Mouse (Mus musculus): ENCODE measurements around the gene Mettl26. TPM values are rescaled to one million over a fixed set of nuclear protein-coding genes. Genes with fewer than 3 reads are reported as not detected.

Mettl26 gene
- polyA plus RNA-seq, 1 experiment from 2014 or later, result 3.3 TPM

Other genes starting within 250 kb of the Mettl26 start
- gene Gng13, start 157.9 kb upstream of the Mettl26 start, polyA plus RNA-seq (2018), result not detected in 3 replicates
- gene Chtf18, start 147.7 kb upstream of the Mettl26 start, polyA plus RNA-seq (2018), result 0.80 to 5.9 TPM (median 1.1 TPM) in 3 replicates
- gene Rpusd1, start 147.4 kb upstream of the Mettl26 start, polyA plus RNA-seq (2018), result 5.9 to 11.6 TPM (median 7.3 TPM) in 3 replicates
- gene Mslnl, start 139.0 kb upstream of the Mettl26 start, polyA plus RNA-seq (2018), result not detected in 3 replicates
- not detected in 3 replicates for gene Msln, start 120.7 kb upstream of the Mettl26 start, polyA plus RNA-seq (2018)
- gene Narfl, start 101.3 kb upstream of the Mettl26 start, polyA plus RNA-seq (2018), result 19.4 to 20.9 TPM (median 19.5 TPM) in 3 replicates
- 10.9 to 28.1 TPM (median 26.5 TPM) in 3 replicates for gene Haghl, start 89.4 kb upstream of the Mettl26 start, polyA plus RNA-seq (2018)
- not detected in 3 replicates for gene Ccdc78, start 88.5 kb upstream of the Mettl26 start, polyA plus RNA-seq (2018)
- gene Fam173a, start 82.2 kb upstream of the Mettl26 start, polyA plus RNA-seq (2018), result 12.9 to 59.3 TPM (median 54.8 TPM) in 3 replicates
- not detected in 3 replicates for gene AC134908.4, start 79.4 kb upstream of the Mettl26 start, polyA plus RNA-seq (2018)
- gene Metrn, start 77.9 kb upstream of the Mettl26 start, polyA plus RNA-seq (2018), result 3.0 to 22.9 TPM (median 8.0 TPM) in 3 replicates
- gene Fbxl16, start 66.0 kb upstream of the Mettl26 start, polyA plus RNA-seq (2018), result 0.13 to 0.33 TPM (median 0.32 TPM) in 3 replicates
- 8.8 to 13.8 TPM (median 9.0 TPM) in 3 replicates for gene Wdr24, start 51.4 kb upstream of the Mettl26 start, polyA plus RNA-seq (2018)
- 15.2 to 28.3 TPM (median 18.9 TPM) in 3 replicates for gene Jmjd8, start 46.2 kb upstream of the Mettl26 start, polyA plus RNA-seq (2018)
- gene Stub1, start 41.7 kb upstream of the Mettl26 start, polyA plus RNA-seq (2018), result 74.2 to 109 TPM (median 78.5 TPM) in 3 replicates
- gene Rhbdl1, start 37.8 kb upstream of the Mettl26 start, polyA plus RNA-seq (2018), result 0.16 to 0.97 TPM in 2 of 3 replicates, not detected in the other
- gene Gm20683, start 33.3 kb upstream of the Mettl26 start, polyA plus RNA-seq (2018), result 0.09 to 1.1 TPM (median 0.43 TPM) in 3 replicates
- gene Rhot2, start 30.2 kb upstream of the Mettl26 start, polyA plus RNA-seq (2018), result 20.6 to 24.8 TPM (median 22.4 TPM) in 3 replicates
- gene Wdr90, start 13.6 kb upstream of the Mettl26 start, polyA plus RNA-seq (2018), result 1.5 to 2.9 TPM (median 2.5 TPM) in 3 replicates
- gene Mcrip2, start 6.3 kb upstream of the Mettl26 start, polyA plus RNA-seq (2018), result 5.6 to 15.2 TPM (median 7.1 TPM) in 3 replicates
- 0.13 to 0.32 TPM (median 0.20 TPM) in 3 replicates for gene Wfikkn1, start 5.8 kb downstream of the Mettl26 start, polyA plus RNA-seq (2018)
- 13.7 to 21.8 TPM (median 16.8 TPM) in 3 replicates for gene Rab40c, start 44.7 kb downstream of the Mettl26 start, polyA plus RNA-seq (2018)
- gene Pigq, start 69.9 kb downstream of the Mettl26 start, polyA plus RNA-seq (2018), result 33.1 to 43.2 TPM (median 35.1 TPM) in 3 replicates
- not detected in 3 replicates for gene Nhlrc4, start 69.9 kb downstream of the Mettl26 start, polyA plus RNA-seq (2018)
- not detected in 3 replicates for gene A930017K11Rik, start 77.5 kb downstream of the Mettl26 start, polyA plus RNA-seq (2018)
- 5.2 to 13.5 TPM (median 5.9 TPM) in 3 replicates for gene Capn15, start 110.7 kb downstream of the Mettl26 start, polyA plus RNA-seq (2018)
- 5.3 to 7.6 TPM (median 6.3 TPM) in 3 replicates for gene Rab11fip3, start 194.5 kb downstream of the Mettl26 start, polyA plus RNA-seq (2018)
- gene Decr2, start 215.3 kb downstream of the Mettl26 start, polyA plus RNA-seq (2018), result 19.8 to 24.2 TPM (median 23.4 TPM) in 3 replicates
- 16.3 to 30.7 TPM (median 17.2 TPM) in 3 replicates for gene Nme4, start 220.5 kb downstream of the Mettl26 start, polyA plus RNA-seq (2018)
- gene Tmem8, start 238.2 kb downstream of the Mettl26 start, polyA plus RNA-seq (2018), result 35.3 to 45.1 TPM (median 37.7 TPM) in 3 replicates
- 35.9 to 74.0 TPM (median 71.9 TPM) in 3 replicates for gene Mrpl28, start 248.4 kb downstream of the Mettl26 start, polyA plus RNA-seq (2018)